Mouse (Mus musculus) liver, embryonic 14.5 days (tissue): ENCODE measurements around the gene Lmbrd2.

ENCODE experiments used
- CTCF ChIP-seq: IDR thresholded peaks from 2 replicates; pipeline ENCODE4 v1.5.1; 2016; ENCODE audit warnings: antibody characterized with exemption, low read depth, control low read depth
- EP300 ChIP-seq: IDR thresholded peaks from 2 replicates; pipeline ENCODE4 v1.6.1; 2016; ENCODE audit warnings: antibody characterized with exemption, low read depth

GRCm38 (mm10) chr15:9100446-9101077, 39.8 kb upstream of the Lmbrd2 start:
- TF ChIP-seq CTCF (no peak), EP300 (no peak)
